Mouse (Mus musculus) ES-Bruce4 (cell line): ENCODE data around the gene Sdcbp2. TPM values are rescaled to one million over a fixed set of nuclear protein-coding genes. Genes with fewer than 3 reads are reported as not detected.

Experiments
- H3K27ac ChIP-seq: 2 replicates; pipeline ENCODE4 v1.5.1; 2012; ENCODE audit warnings: low read length, inconsistent platforms; ENCODE audit not compliant: insufficient read depth
- H3K27me3 ChIP-seq: 2 replicates; pipeline ENCODE4 v1.6.1; 2012; ENCODE audit warnings: mild to moderate bottlenecking, low read length, inconsistent platforms; ENCODE audit not compliant: control insufficient read depth, poor library complexity, insufficient read depth, severe bottlenecking
- H3K36me3 ChIP-seq: 2 replicates; pipeline ENCODE4 v1.6.1; 2012; ENCODE audit warnings: inconsistent platforms, mild to moderate bottlenecking, low read length, moderate library complexity; ENCODE audit not compliant: control insufficient read depth, poor library complexity, insufficient read depth, severe bottlenecking
- H3K4me1 ChIP-seq: one replicate; pipeline ENCODE4 v1.8.1; 2011; ENCODE audit warnings: low read length; ENCODE audit not compliant: control insufficient read depth, insufficient read depth
- H3K4me3 ChIP-seq: 2 replicates; pipeline ENCODE4 v1.5.1; 2011; ENCODE audit warnings: low read depth, mild to moderate bottlenecking, low read length
- H3K9ac ChIP-seq: 2 replicates; pipeline ENCODE4 v1.6.1; 2012; ENCODE audit warnings: low read depth, mild to moderate bottlenecking, inconsistent platforms; ENCODE audit not compliant: poor library complexity, severe bottlenecking
- H3K9me3 ChIP-seq: replicated peaks from 2 replicates; pipeline ENCODE4 v1.6.1; 2012; ENCODE audit warnings: mild to moderate bottlenecking, low read length, inconsistent platforms; ENCODE audit not compliant: control insufficient read depth, poor library complexity, insufficient read depth, severe bottlenecking
- CTCF ChIP-seq: IDR thresholded peaks from one replicate; pipeline ENCODE4 v1.8.1; 2011; ENCODE audit warnings: low read depth, low read length
- EP300 ChIP-seq: IDR thresholded peaks from 2 replicates; pipeline ENCODE4 v1.6.1; 2011; ENCODE audit warnings: low read depth, low read length; ENCODE audit not compliant: insufficient read depth
- POLR2A ChIP-seq: IDR thresholded peaks from one replicate; pipeline ENCODE4 v1.8.1; 2011; ENCODE audit warnings: low read length; ENCODE audit not compliant: insufficient read depth
- polyA plus RNA-seq: library from polyadenylated mRNA; stranded (reverse); fragments of >200 nt; gene quantifications from 2 replicates; pipeline ENCODE4 v1.2.4, GENCODE M21; 2011; ENCODE audit warnings: low read depth; ENCODE audit not compliant: missing spikeins, insufficient read depth, insufficient read length

Gene Sdcbp2
- polyA plus RNA-seq, 1 experiment: 2.6 TPM

DNA sequence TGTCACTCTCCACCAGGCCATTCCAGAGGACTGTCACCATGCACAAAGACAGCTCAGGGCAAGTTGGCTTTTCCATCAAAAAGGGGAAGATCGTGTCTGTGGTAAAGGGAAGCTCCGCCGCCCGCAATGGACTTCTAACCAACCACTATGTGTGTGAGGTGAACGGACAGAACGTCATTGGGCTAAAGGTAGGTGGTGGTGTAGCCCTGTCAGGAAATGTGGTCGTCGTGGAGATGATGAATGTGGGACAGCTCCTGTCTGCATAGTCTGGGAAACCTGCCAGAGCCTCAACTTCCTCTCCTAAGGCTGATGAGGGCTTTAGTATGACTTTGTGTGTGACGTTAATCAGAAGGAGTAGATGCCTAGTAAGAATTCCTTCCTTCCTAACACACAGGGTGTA, 14.9 kb downstream of the Sdcbp2 start:
- Histone ChIP-seq H3K4me1 (no peaks in the 10 kb centered on the region), H3K9ac (no peak overlapping the region), H3K36me3 (no peaks in the 10 kb centered on the region), H3K4me3 (no peak overlapping the region), H3K27ac (no peak overlapping the region), H3K27me3 (no peaks in the 10 kb centered on the region), H3K9me3 (no peaks in the 10 kb centered on the region)
- TF ChIP-seq POLR2A (no peak), CTCF (no peak), EP300 (no peak)

DNA sequence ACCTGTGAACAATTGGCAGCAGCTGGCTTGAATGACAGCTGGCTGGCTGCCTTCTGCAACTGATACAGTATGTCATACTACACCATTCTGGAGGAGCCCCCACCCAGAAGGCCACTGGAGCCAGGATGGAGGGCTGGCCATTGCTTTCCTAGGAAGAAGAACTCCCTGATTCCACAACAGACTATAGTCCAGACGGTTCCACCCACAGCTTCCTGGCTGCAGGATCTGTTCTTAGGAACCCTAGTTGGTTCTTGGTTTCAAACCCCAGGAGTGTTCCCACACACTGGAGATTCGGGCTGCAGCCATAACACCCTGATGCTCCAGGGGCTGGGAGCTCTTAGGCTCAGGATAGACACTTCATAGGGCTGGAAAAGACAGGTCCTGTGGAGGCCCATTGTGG, 25.6 kb downstream of the Sdcbp2 start:
- Histone ChIP-seq H3K9ac (no peak overlapping the region), H3K4me1 (no peaks in the 10 kb centered on the region), H3K4me3 (no peak overlapping the region), H3K27me3 (no peaks in the 10 kb centered on the region), H3K9me3 (no peaks in the 10 kb centered on the region), H3K36me3 (no peaks in the 10 kb centered on the region), H3K27ac (no peak overlapping the region)
- TF ChIP-seq EP300: no peak
- TF ChIP-seq POLR2A: no peak
- TF ChIP-seq CTCF: no peak

DNA sequence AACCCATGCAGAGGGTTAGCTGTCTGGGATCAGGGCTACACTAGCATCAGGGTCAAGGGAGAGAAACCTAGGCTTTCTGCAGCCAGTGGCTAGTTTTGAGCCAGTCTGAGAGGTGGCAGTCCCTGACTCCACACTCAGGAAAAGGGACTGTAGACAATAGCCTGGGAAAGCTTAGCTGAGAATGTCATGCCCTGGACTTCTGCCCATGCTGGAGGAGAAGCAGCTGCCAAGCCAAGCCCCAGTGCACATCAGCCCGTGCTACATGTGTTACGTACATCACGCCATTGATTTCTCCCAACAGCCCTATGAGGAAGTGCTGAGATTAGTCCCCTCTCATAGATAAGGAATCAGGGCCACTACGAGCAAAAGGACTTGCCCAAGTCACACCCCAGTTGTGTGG, 29.7 kb downstream of the Sdcbp2 start:
- no peak overlapping the region for H3K9ac ChIP-seq
- H3K4me1 ChIP-seq: no peaks in the 10 kb centered on the region
- no peak overlapping the region for H3K4me3 ChIP-seq
- no peaks in the 10 kb centered on the region for H3K27me3 ChIP-seq
- H3K9me3 ChIP-seq: no peaks in the 10 kb centered on the region
- H3K36me3 ChIP-seq: no peaks in the 10 kb centered on the region
- no peak overlapping the region for H3K27ac ChIP-seq
- TF ChIP-seq EP300 (no peak), CTCF (no peak), POLR2A (no peak)

DNA sequence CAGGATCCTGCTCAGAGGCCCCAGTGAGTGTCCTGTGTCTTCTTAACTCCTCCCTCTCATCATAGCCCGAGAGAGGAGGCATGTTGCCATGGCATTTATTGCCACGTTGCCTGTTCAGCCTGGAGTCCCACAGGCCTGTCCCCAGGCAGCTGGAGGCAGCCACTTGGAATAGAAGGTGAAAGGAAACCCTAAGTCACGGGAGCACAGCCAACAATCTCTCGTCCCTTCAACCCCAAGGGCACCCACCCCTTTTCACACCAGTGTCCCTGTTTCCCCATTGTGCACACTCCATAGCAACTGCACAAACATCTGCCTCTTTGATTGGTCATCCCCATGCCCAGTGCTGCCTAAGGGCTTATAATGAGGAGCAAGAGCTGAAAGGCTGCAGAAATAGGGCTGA, 31.2 kb downstream of the Sdcbp2 start:
- H3K36me3 ChIP-seq: no peaks in the 10 kb centered on the region
- H3K9ac ChIP-seq: no peak overlapping the region
- H3K9me3 ChIP-seq: no peaks in the 10 kb centered on the region
- no peak for TF ChIP-seq POLR2A
- TF ChIP-seq CTCF: no peak
- H3K27ac ChIP-seq: no peak overlapping the region
- no peaks in the 10 kb centered on the region for H3K4me1 ChIP-seq
- no peak overlapping the region for H3K4me3 ChIP-seq
- H3K27me3 ChIP-seq: no peaks in the 10 kb centered on the region

- TF ChIP-seq POLR2A: no peak
- TF ChIP-seq CTCF: no peak
- no peak for TF ChIP-seq EP300
- H3K27ac ChIP-seq: no peak overlapping the region
Observed at GRCm38 (mm10) chr2:151605437-151605987, 33.1 kb downstream of the Sdcbp2 start.

GRCm38 (mm10) chr2:151608435-151608834, 36.0 kb downstream of the Sdcbp2 start:
- no peak for TF ChIP-seq POLR2A
- TF ChIP-seq EP300: no peak
- no peak for TF ChIP-seq CTCF
- Histone ChIP-seq H3K9ac (no peak overlapping the region), H3K27ac (no peak overlapping the region), H3K4me3 (no peak overlapping the region), H3K36me3 (no peaks in the 10 kb centered on the region), H3K9me3 (no peaks in the 10 kb centered on the region), H3K4me1 (no peaks in the 10 kb centered on the region), H3K27me3 (no peaks in the 10 kb centered on the region)

More at GRCm38 (mm10) chr2:151605437-151605987, 33.1 kb downstream of the Sdcbp2 start:
- Histone ChIP-seq H3K4me3 (no peak overlapping the region), H3K4me1 (no peaks in the 10 kb centered on the region), H3K9me3 (no peaks in the 10 kb centered on the region), H3K9ac (no peak overlapping the region), H3K36me3 (no peaks in the 10 kb centered on the region), H3K27me3 (no peaks in the 10 kb centered on the region)
